Mouse (Mus musculus) left cerebral cortex, adult 2 months (tissue): ENCODE results near the gene Fam47e. TPM values are rescaled to one million over a fixed set of nuclear protein-coding genes. Genes with fewer than 3 reads are reported as not detected.
A peak's percentile ranks its signal among the peaks of the same experiment; 100 is the strongest.

Source experiments
- DNase-seq, 2 experiments: peaks; one replicate each; pipeline ENCODE4 v3.0.0; 2021 to 2022; ENCODE audit warnings: low spot score in 2 of 2, mixed read lengths in 1 of 2; ENCODE audit errors: extremely low spot score in 1 of 2
- H3K27ac ChIP-seq: fragments of 200-600 bp; 2 replicates; pipeline ENCODE4 v1.8.1; 2022
- H3K4me3 ChIP-seq: fragments of 200-600 bp; 2 replicates; pipeline ENCODE4 v1.8.1; 2022
- CTCF ChIP-seq: fragments of 200-600 bp; IDR thresholded peaks from 2 replicates; pipeline ENCODE4 v1.8.1; 2022; ENCODE audit warnings: antibody characterized with exemption, mild to moderate bottlenecking, moderate library complexity
- intact Hi-C: fragments of 180-260 bp; cut with DNase I; formaldehyde crosslinking; loops from one replicate; pipeline ENCODE4 v1.15.1; 2025
- total RNA-seq, 2 experiments: library from RNA; stranded (reverse); gene quantifications; 2 replicates each; pipeline ENCODE4 v1.2.3; 2021

Gene Fam47e
- total RNA-seq, 2 experiments from 2014 or later, result not detected

DNA sequence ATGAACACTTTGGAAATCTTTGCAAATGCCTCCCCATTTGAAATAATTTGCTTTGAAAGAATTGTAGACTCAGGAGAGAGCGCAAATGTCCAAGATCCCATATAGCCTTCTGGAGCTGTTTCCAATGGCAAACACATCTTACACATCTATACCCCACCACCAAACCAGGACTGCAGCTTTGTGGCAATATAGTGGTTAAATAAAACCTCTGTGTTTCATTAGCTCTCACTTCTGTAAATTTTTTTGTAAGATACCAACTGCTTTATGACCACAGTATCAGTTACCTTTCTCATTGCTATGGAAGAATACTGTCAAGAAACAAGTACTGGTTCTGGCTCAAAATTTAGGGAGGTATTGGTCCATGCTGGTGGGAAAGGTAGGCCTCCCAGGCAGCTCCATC, 1.0 kb downstream of the Fam47e start:
- Histone ChIP-seq H3K27ac (no peak overlapping the region), H3K4me3 (no peak overlapping the region)
- intact Hi-C loops, result no loop called here
- no peak for TF ChIP-seq CTCF
- no peak for DNase-seq

DNA sequence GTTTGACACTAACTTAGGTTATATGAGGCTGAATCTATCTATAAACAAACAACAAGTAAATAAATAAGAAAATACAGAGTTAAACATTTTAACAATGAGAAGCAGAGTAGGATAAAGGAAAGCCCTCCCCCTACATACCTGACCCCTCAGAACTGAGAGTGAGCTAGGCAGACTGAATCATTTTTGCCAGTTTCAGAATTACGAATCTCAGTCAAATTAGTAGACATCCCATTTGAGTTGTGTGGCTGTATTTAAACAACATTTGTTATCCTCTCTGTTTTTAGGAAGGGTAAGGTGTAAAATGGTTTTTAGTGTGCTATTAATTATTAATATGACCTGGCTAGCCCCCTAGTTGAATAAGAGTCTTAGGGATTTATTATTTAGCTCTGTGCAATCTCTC, 2.6 kb downstream of the Fam47e start:
- TF ChIP-seq CTCF, result no peak
- Histone ChIP-seq H3K4me3 (no peak overlapping the region), H3K27ac (no peak overlapping the region)
- DNase-seq, result no peak
- intact Hi-C loops, result no loop called here

DNA sequence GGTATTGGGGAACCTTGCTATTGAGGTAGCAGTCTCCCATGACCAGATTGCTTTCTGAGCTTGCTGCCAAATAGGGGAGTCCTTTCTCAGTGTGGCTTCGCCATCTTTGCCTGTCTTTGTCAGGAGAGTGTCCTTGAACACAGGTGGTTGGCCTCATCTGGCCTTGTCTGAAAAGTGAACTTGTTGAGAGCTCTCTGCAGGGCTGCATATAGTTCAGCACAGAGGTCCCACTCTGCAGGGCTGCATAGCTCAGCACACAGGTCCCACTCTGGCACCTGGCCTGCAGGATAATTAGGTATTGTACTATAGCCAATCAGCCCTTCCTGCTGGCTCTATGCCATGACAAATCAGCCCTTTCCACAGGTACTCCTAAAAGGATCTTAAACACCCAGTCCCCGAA, 5.3 kb downstream of the Fam47e start:
- no peak overlapping the region for H3K4me3 ChIP-seq
- intact Hi-C loops, result no loop called here
- TF ChIP-seq CTCF, result no peak
- DNase-seq, result no peak
- H3K27ac ChIP-seq, result no peak overlapping the region

DNA sequence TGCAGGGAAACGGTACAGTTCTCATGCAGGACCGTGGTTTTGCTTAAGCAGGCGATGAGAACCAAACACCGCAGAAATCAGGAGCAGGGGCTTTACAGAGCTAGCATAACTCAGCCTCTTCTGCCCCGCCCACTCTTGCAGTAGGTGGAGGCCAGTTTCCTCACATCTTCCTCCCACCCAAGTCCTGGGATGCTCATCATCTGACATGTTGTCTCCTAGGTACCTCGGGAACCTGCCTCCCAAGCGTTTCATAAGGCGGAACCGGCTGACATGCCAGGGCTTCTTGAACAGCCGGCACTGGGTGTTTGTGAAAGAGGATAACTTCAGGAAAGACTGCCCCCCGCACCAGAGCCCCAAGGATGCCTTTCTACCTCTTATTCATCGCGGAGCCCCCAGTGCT, 7.1 kb downstream of the Fam47e start:
- intact Hi-C loops, result no loop called here
- no peak for TF ChIP-seq CTCF
- no peak overlapping the region for H3K27ac ChIP-seq
- no peak overlapping the region for H3K4me3 ChIP-seq
- peak in 1 of 2 experiments; percentile 20 for DNase-seq

DNA sequence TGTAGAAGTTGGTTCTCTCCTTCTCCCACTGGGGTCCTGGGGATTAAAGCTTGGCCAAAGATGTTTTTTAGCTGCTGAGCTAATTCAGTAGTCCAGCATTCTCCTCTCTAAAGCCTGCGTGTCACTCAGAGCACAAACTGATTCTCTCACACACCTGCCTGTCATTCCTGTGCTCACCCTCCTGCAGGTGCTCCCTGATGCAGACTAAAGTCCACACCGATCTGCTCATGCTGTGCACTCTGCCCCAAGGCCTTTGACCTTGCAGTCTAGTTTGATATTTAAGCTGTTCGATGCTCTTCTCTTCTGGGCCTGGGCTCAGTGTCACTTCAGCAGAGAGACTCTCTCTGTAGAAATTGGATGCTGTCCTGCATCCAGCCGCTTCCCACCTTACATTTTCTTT, 16.4 kb downstream of the Fam47e start:
- no peak for DNase-seq
- Histone ChIP-seq H3K27ac (no peak overlapping the region), H3K4me3 (no peak overlapping the region)
- intact Hi-C loops, result no loop called here
- no peak for TF ChIP-seq CTCF

DNA sequence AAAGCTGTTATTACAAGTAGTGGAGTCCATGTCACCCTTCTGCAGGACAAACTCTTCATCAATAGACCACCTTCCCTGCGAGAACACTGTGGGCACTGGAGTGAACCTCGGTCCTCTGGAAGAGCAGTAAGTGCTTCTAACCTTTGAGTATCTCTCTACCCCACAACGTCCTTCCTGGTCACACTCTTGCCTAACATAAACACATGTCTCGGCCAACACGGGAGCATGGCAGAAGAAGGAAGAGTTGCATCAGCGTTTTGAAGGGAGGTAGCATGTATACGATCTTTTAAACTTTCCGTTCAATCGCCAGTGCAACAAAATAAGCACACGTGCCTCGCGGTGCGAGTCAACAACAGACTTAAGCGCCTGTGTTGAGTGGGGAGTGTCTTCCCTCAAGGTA, 24.7 kb downstream of the Fam47e start:
- DNase-seq, result no peak
- no peak overlapping the region for H3K27ac ChIP-seq
- intact Hi-C loops, result no loop called here
- no peak for TF ChIP-seq CTCF
- H3K4me3 ChIP-seq, result no peak overlapping the region

DNA sequence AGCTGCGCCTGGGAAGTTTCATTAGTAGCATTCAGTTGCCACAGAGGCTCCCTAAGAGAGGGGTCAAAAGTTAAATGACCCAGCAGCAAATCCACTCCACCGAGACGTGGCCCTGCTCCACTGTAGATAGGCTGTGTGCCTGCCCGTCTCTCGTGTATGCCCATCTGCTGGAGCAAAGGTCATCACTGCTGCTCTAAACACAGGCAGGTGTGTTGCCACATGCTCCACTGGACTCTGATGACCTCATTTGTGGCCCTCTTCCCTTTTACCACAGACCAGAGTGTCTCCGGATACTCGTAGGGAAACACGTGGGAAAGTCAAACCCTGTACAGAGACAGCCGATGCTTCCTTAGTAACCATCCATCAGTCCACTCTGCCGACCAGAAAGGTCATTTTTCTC, 31.1 kb downstream of the Fam47e start:
- no peak overlapping the region for H3K27ac ChIP-seq
- no peak for TF ChIP-seq CTCF
- no peak for DNase-seq
- intact Hi-C loops, result no loop called here
- H3K4me3 ChIP-seq, result no peak overlapping the region

DNA sequence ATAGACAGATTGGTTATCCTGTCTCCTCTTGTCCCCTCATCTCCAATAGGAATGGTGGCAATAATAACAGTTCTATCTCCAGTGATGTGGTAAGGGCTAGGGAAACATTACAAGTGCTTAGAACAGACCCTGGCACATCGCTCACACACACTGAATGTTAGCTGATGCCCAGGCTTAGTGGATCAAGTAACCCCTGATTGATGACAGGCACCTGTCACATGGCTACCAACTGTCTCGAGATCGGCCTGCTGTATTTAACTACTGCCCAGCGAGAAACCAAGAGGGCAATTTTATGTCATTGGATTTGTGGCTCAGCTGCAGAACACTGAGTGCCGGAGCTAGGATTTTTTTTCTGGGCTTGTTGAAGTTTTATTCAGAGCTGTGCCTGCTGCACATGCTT, 40.2 kb downstream of the Fam47e start:
- intact Hi-C loops, result no loop called here
- H3K4me3 ChIP-seq, result no peak overlapping the region
- no peak for DNase-seq
- no peak for TF ChIP-seq CTCF
- no peak overlapping the region for H3K27ac ChIP-seq

DNA sequence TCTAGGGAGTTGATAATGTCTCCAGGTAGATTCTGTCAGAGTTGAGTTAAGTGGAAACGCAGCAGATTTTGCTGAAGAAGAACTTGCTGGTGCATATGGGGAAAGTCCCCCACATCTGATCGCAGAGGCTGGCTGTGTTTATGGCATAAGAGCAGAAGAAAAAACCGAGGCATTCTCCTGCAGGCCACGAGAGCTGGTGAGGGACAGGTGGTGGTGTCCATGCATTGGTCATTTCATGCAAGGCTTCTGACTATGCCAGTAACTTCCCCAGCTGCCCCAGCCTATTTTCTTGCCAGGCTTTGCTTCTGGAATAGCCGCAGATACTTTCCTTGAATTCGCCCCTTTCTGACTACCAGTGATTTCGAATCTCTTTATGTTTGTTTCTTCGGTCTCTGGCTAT, 42.0 kb downstream of the Fam47e start:
- intact Hi-C loops, result no loop called here
- DNase-seq, result no peak
- Histone ChIP-seq H3K27ac (no peak overlapping the region), H3K4me3 (no peak overlapping the region)
- TF ChIP-seq CTCF, result no peak

DNA sequence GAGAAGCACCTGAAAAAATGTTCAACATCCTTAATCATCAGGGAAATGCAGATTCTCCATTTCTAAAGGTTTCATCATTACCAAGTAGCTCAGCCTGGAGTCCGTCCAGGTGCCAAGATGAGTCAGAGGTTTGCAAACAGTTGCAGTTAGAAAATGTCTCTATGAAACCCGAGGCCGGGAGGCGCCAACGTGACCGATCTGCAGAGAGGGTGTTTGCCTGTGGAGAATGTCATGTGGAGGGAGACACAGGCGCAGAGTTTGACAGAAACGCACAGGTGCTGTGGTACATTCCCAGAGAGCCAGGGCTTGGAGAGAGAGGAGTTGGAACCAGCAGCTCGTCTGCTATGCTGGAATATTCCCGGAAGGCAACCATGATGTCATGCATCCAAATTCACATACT, 44.2 kb downstream of the Fam47e start:
- TF ChIP-seq CTCF, result no peak
- DNase-seq, result peak in 1 of 2 experiments; percentile 43
- Histone ChIP-seq H3K4me3 (no peak overlapping the region), H3K27ac (no peak overlapping the region)
- intact Hi-C loops, result no loop called here

DNA sequence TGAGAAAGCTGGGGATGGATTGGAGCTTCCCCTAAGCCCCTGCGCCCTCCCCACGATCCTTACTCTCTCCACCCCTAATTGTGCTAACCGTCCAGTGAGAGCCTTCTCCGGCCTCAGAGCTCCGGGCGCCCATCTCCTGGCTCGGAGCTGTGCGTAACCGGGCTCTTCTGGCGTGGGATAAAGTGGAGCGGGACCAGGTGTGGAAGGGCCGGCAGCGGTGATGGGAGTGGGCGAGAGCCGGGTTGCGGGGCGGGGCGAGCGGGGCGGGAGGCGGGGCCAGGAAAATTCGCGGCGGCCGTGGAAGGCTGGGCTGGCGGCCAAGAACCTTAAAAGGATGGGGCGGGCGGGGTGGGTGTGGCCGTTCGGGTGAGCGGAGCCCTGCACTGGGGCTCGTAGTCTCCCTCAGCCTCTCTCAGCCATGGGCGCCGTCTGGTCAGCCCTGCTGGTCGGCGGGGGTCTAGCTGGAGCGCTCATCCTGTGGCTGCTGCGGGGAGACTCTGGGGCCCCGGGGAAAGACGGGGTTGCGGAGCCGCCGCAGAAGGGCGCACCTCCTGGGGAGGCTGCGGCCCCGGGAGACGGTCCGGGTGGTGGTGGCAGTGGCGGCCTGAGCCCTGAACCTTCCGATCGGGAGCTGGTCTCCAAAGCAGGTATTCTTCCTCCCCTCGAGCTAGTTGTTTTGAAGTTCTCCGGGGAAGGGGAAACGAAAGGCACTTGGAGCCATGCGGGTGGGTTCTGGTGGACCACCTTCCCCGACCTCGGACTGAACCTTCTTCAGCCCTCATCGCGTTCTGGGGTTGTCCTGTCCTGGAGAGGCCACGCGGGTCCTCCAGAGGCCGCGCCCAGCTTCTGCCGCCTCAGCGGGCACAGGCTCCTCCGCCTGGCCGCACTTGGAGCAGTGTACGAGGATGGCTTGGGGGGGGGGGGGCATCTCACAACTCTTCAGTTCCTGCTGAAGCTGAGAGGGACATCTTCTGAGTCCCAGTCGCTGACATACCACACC, 48.1 kb downstream of the Fam47e start, which contains the start of gene Stbd1:
Stbd1 (plus strand) TSS at position 351 of the 1,000 bp plus-strand sequence.
- Histone ChIP-seq H3K27ac (no peak within 1 kb of the TSS), H3K4me3 (peak within 1 kb of the TSS; percentile 54)
- peak; percentile 26 to 29 for DNase-seq
- intact Hi-C loops, result loop anchor here (5.0 kb wide), 1 partner anchor 96 kb away; the partner anchor contains the start of gene Scarb2
- TF ChIP-seq CTCF, result no peak; the same call in 1 of the 2 replicates

DNA sequence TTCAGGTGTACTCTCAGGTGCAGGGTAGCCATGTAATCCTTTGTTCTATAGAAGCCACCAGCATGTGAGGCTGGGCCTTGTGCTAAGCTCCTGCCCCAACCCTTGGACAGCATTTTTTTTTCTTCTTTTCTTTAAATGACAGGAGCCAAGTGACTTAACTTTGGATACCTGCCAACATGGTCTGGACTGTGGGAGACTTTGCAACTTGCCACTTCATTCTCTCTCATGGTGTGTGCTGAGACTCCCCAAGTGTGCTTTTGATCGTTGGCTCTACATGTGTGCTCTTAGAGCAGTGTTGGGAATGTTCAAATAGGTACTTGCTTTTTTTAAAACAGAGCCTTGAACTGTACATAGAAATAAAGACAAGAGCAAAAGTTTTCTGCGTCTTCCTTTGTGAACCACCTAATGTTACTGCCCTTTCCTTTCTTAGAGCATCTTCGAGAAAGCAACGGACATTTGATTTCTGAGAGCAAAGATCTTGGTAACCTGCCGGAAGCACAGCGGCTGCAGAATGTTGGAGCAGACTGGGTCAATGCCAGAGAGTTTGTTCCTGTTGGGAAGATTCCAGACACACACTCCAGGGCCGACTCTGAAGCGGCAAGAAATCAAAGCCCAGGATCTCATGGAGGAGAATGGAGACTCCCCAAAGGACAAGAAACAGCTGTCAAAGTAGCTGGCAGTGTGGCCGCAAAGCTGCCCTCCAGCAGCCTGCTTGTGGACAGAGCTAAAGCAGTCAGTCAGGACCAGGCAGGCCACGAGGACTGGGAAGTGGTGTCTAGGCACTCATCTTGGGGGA, 49.8 kb downstream of the Fam47e start:
- intact Hi-C loops, result loop anchor here (5.0 kb wide), 1 partner anchor 97 kb away; the partner anchor contains the start of gene Scarb2
- Histone ChIP-seq H3K4me3 (no peak overlapping the region), H3K27ac (no peak overlapping the region)
- DNase-seq, result no peak
- TF ChIP-seq CTCF, result no peak
